Mouse (Mus musculus) testis, adult 10 weeks (tissue): ENCODE data around the gene Sds. TPM values are rescaled to one million over a fixed set of nuclear protein-coding genes. Genes with fewer than 3 reads are reported as not detected.

Experiments
- polyA plus RNA-seq: library from polyadenylated mRNA; stranded (reverse); fragments of 350-450 nt; fragmentation: Illumina TruSeq; extraction: RNeasy Lipid Tissue Mini Kit (QIAGEN cat#74804); gene quantifications from one replicate; pipeline ENCODE4 v1.2.3, GENCODE M21; 2014; ENCODE audit warnings: low read depth, low replicate concordance

The Sds gene
- polyA plus RNA-seq: not detected

GRCm38 (mm10) chr5:120476296-120476695 is at the start of gene Sds:
TSS of gene Sds (plus strand) at chr5:120476526.

DNA sequence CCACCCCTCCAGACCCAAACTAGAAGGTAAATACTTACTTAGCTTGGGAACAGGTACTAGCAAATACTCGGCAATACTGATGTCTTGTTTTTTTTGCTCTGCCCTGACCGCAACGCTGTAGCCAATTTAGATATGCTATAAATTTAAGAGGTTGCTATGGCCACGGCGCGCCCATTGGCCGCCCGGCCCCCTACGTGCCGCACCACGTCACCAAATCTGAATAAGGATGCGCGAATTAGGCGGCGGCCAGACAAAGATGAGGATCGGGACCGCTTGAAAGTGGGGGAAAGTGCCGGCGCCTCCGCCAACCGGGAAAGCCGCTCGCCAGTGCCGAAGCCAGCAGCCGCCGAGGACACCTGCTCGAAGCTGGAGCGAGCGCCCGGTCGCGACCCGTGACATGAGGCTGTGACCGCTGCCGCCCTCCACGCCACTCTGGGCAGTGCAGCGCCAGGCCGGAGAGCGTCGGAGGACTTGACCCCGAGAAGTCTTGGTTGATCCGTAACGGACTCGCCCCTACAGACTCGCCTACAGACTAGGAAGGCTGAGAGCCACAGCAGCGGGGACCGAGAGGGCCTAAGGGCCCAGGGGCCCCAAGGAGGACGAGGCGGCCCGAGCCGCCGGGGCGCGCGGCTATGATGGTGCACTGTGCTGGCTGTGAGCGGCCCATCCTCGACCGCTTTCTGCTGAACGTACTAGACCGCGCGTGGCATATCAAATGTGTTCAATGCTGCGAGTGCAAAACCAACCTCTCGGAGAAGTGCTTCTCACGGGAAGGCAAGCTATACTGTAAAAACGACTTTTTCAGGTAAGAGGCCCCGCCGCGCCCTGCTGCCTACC is 44.5 kb upstream of the Sds start, which contains the start of gene Lhx5:
Gene Lhx5 (plus strand): TSS at position 51 of the 837 bp plus-strand sequence.

GRCm38 (mm10) chr5:120472770-120473169 is 3.6 kb upstream of the Sds start, which contains the start of gene Sdsl:
TSS of gene Sdsl (minus strand) at chr5:120472810.

GRCm38 (mm10) chr5:120503144-120503795 is 26.9 kb downstream of the Sds start, which contains the start of gene Plbd2:
TSS of gene Plbd2 (minus strand) at chr5:120503625.

GRCm38 (mm10) chr5:120510982-120511642 is 34.8 kb downstream of the Sds start, which contains the start of gene Slc8b1:
TSS of gene Slc8b1 (plus strand) at chr5:120511168.

Other genes starting within 250 kb of the Sds start
- gene Lhx5, start 44.8 kb upstream of the Sds start, polyA plus RNA-seq: not detected
- not detected for gene Sdsl, start 3.7 kb upstream of the Sds start, polyA plus RNA-seq
- gene Plbd2, start 27.1 kb downstream of the Sds start, polyA plus RNA-seq: 2.3 TPM
- gene Slc8b1, start 34.6 kb downstream of the Sds start, polyA plus RNA-seq: not detected
- 1.5 TPM for gene Tpcn1, start 112.1 kb downstream of the Sds start, polyA plus RNA-seq
- gene Iqcd, start 112.5 kb downstream of the Sds start, polyA plus RNA-seq: 6.5 TPM
- not detected for gene Rita1, start 136.1 kb downstream of the Sds start, polyA plus RNA-seq
- gene Ddx54, start 136.2 kb downstream of the Sds start, polyA plus RNA-seq: 0.50 TPM
- gene Cfap73, start 157.7 kb downstream of the Sds start, polyA plus RNA-seq: not detected
- gene Rasal1, start 172.3 kb downstream of the Sds start, polyA plus RNA-seq: 0.20 TPM
- 1.8 TPM for gene Dtx1, start 235.4 kb downstream of the Sds start, polyA plus RNA-seq